Mouse (Mus musculus) embryonic fibroblast, embryonic 13.5 days (primary cell): ENCODE measurements around the gene Ppfibp2.

ENCODE experiments used
- CTCF ChIP-seq: IDR thresholded peaks from 2 replicates; pipeline ENCODE4 v1.5.1; 2011; ENCODE audit warnings: mild to moderate bottlenecking, control low read depth, low read length, moderate library complexity, borderline replicate concordance; ENCODE audit not compliant: insufficient read depth
- POLR2A ChIP-seq: IDR thresholded peaks from 2 replicates; pipeline ENCODE4 v1.6.1; 2011; ENCODE audit warnings: low read depth, mild to moderate bottlenecking, control low read depth, low read length, moderate library complexity

- TF ChIP-seq POLR2A, result no peak
- no peak for TF ChIP-seq CTCF
Observed at GRCm38 (mm10) chr7:107778216-107778615, 183.2 kb downstream of the Ppfibp2 start.
